ENCODE assay signal across 9 mouse cellular contexts in genomic region chr1:131523794-131524193, GRCm38 (mm10). TPM values are rescaled to one million over a fixed set of nuclear protein-coding genes. Genes with fewer than 3 reads are reported as not detected.
DNase-seq lines count a peak whose midpoint lies in the region; ATAC-seq and TF ChIP-seq lines count a peak whose summit lies in the region.
"Had no signal": no experiment of that assay in that cellular context is flagged by ENCODE, and none has a peak within 500 bp of the region (broad histone marks: within the 10 kb centered on the region; RNA-seq: fewer than 3 reads in every experiment).

No protein-coding gene starts in this region.

- dilution Hi-C loops in CH12.LX (cut with MboI; ENCODE audit: extremely low pct_ligation_motif_present, extremely low pct_unique_long_range_greater_than_20kb, low sequenced_read_pairs) = no loop called here

- no peak for TF ChIP-seq CTCF in gastrocnemius, adult 2 months (IDR thresholded peaks at IDR 0.05)
- TF ChIP-seq CTCF in CH12.LX (conservative IDR thresholded peaks at IDR 0.05 in 1 of 2, IDR thresholded peaks at IDR 0.05 in 1 of 2; ENCODE audit: low read depth in 2 of 2, low read length in 2 of 2) = no peak
- TF ChIP-seq CTCF in thymus, adult 2 months (IDR thresholded peaks at IDR 0.05; ENCODE audit: borderline replicate concordance, control insufficient read depth, extremely low read depth, insufficient read depth, low read length, poor library complexity) = no peak

- no peak for DNase-seq in gastrocnemius, adult 2 months
- DNase-seq in gastrocnemius, postnatal 25 days = no peak
- no peak for DNase-seq in CH12.LX (ENCODE audit: extremely low read depth)
- DNase-seq in liver, embryonic 13.5 days = no peak
- no peak for DNase-seq in thymus, postnatal 25 days
- no peak for DNase-seq in thymus, adult 2 months
- DNase-seq in left cerebral cortex, adult 11 months (ENCODE audit: low spot score) = no peak
- DNase-seq: thymus, postnatal 4 days had no signal

- H3K9me3 ChIP-seq in CH12.LX (replicated peaks; ENCODE audit: low read length) = no peaks in the 10 kb centered on the region
- H3K9me3 ChIP-seq in forebrain, embryonic 12.5 days = no peaks in the 10 kb centered on the region
- no peaks in the 10 kb centered on the region for H3K9me3 ChIP-seq in liver, embryonic 13.5 days (replicated peaks)

- peak overlapping the region; percentile 35; the same call in 1 of the 2 replicates for H3K27ac ChIP-seq in gastrocnemius, adult 2 months
- no peak overlapping the region for H3K27ac ChIP-seq in CH12.LX (ENCODE audit: insufficient read depth, low read depth)
- no peak overlapping the region for H3K27ac ChIP-seq in forebrain, embryonic 12.5 days
- H3K27ac ChIP-seq in liver, embryonic 13.5 days = no peak overlapping the region
- H3K27ac ChIP-seq in thymus, adult 2 months (ENCODE audit: control insufficient read depth, insufficient read depth, low read length) = no peak overlapping the region

- peaks cover 3 to 47% of the 10 kb centered on the region in 2 experiments for H3K4me1 ChIP-seq in CH12.LX (ENCODE audit: control insufficient read depth in 1 of 2, insufficient read depth in 2 of 2)
- H3K4me1 ChIP-seq in forebrain, embryonic 12.5 days = peaks cover 44% of the 10 kb centered on the region
- H3K4me1 ChIP-seq in liver, embryonic 13.5 days (replicated peaks) = peaks cover 52% of the 10 kb centered on the region
- H3K4me1 ChIP-seq in thymus, adult 2 months (replicated peaks; ENCODE audit: control insufficient read depth, insufficient read depth, low read length) = peaks cover 13% of the 10 kb centered on the region

- peak overlapping the region; percentile 56 for H3K9ac ChIP-seq in CH12.LX (ENCODE audit: insufficient read depth, low read depth)
- H3K9ac ChIP-seq in forebrain, embryonic 12.5 days = peak overlapping the region; percentile 87; the same call in 1 of the 2 replicates
- peak overlapping the region; percentile 12; the same call in 1 of the 2 replicates for H3K9ac ChIP-seq in liver, embryonic 13.5 days

- no peak for TF ChIP-seq RAD21 in CH12.LX (IDR thresholded peaks at IDR 0.05; ENCODE audit: low read depth, low read length)

- in situ Hi-C loops in CH12.LX (cut with MboI; ENCODE audit: low pct_ligation_motif_present, low pct_unique_long_range_greater_than_20kb, low sequenced_read_pairs) = no loop called here

- 53% methylated on average over 3 of the region's 3 CpGs for WGBS in forebrain, embryonic 12.5 days
- 60% methylated on average over 3 of the region's 3 CpGs for WGBS in liver, embryonic 13.5 days (ENCODE audit: insufficient replicate concordance)
- WGBS in thymus, adult 2 months = 82% methylated on average over 3 of the region's 3 CpGs

- peaks cover 0 to 7% of the 10 kb centered on the region in 2 experiments for H3K36me3 ChIP-seq in CH12.LX (replicated peaks in 1 of 2; ENCODE audit: control insufficient read depth in 1 of 2, insufficient read depth in 1 of 2, low read length in 1 of 2)
- no peaks in the 10 kb centered on the region for H3K36me3 ChIP-seq in forebrain, embryonic 12.5 days (replicated peaks)
- no peaks in the 10 kb centered on the region for H3K36me3 ChIP-seq in liver, embryonic 13.5 days
- H3K36me3 ChIP-seq in thymus, adult 2 months (ENCODE audit: control insufficient read depth, insufficient read depth, low read length) = no peaks in the 10 kb centered on the region

- peak; percentile 6; the same call in 1 of the 2 replicates for TF ChIP-seq EP300 in CH12.LX (IDR thresholded peaks at IDR 0.05; ENCODE audit: low read length)

- no peaks in the 10 kb centered on the region for H3K27me3 ChIP-seq in CH12.LX (replicated peaks)
- H3K27me3 ChIP-seq in forebrain, embryonic 12.5 days = no peaks in the 10 kb centered on the region
- no peaks in the 10 kb centered on the region for H3K27me3 ChIP-seq in liver, embryonic 13.5 days
- no peaks in the 10 kb centered on the region for H3K27me3 ChIP-seq in thymus, adult 2 months (ENCODE audit: control insufficient read depth, insufficient read depth, low read length)

- H3K4me2 ChIP-seq in CH12.LX (ENCODE audit: insufficient read depth, low read depth, poor library complexity, severe bottlenecking) = peak overlapping the region; percentile 91
- peak overlapping the region; percentile 98 for H3K4me2 ChIP-seq in forebrain, embryonic 12.5 days
- H3K4me2 ChIP-seq in liver, embryonic 13.5 days = peak overlapping the region; percentile 99

- intact Hi-C loops in gastrocnemius, adult 2 months (cut with DNase I) = loop anchor here (5.0 kb wide), 1 partner anchor 51 kb away; no protein-coding TSS in a partner anchor

- TF ChIP-seq POLR2A in CH12.LX (IDR thresholded peaks at IDR 0.05; ENCODE audit: low read depth, low read length) = no peak
- no peak for TF ChIP-seq POLR2A in thymus, adult 2 months (IDR thresholded peaks at IDR 0.05; ENCODE audit: control insufficient read depth, extremely low read depth, insufficient read depth, low read length, poor library complexity)

- ATAC-seq in forebrain, embryonic 12.5 days (ENCODE audit: low FRiP score) = no peak
- no peak for ATAC-seq in liver, embryonic 13.5 days (ENCODE audit: low read depth)

- peak overlapping the region; percentile 79 for H3K4me3 ChIP-seq in gastrocnemius, adult 2 months
- H3K4me3 ChIP-seq in CH12.LX (replicated peaks in 1 of 3; ENCODE audit: low read depth in 2 of 3, low read length in 2 of 3, poor library complexity in 1 of 3) = peak overlapping the region; percentile 68 to 90 (median 86)
- peak overlapping the region; percentile 82 for H3K4me3 ChIP-seq in forebrain, embryonic 12.5 days (replicated peaks)
- peak overlapping the region; percentile 85; the same call in 1 of the 2 replicates for H3K4me3 ChIP-seq in liver, embryonic 13.5 days (replicated peaks)
- no peak overlapping the region for H3K4me3 ChIP-seq in thymus, adult 2 months (ENCODE audit: control insufficient read depth, insufficient read depth, low read length)

- H3K79me2 ChIP-seq in CH12.LX (replicated peaks; ENCODE audit: control insufficient read depth, extremely low read depth, insufficient read depth, poor library complexity, severe bottlenecking) = peaks cover 57% of the 10 kb centered on the region

TF ChIP-seq in CH12.LX, 34 proteins besides CTCF, POLR2A, EP300 and RAD21:
- no peak for TF ChIP-seq NRF1 (IDR thresholded peaks at IDR 0.05; ENCODE audit: low read depth, low read length)
- TF ChIP-seq POLR2AphosphoS2 (IDR thresholded peaks at IDR 0.05; ENCODE audit: low read depth, low read length) = no peak
- TF ChIP-seq ZKSCAN1 (IDR thresholded peaks at IDR 0.05; ENCODE audit: borderline replicate concordance, low read depth, low read length) = no peak
- no peak for TF ChIP-seq ZMIZ1 (IDR thresholded peaks at IDR 0.05; ENCODE audit: low read depth, low read length)
- peak; percentile 16; the same call in 1 of the 2 replicates for TF ChIP-seq MAX (IDR thresholded peaks at IDR 0.05; ENCODE audit: low read length)
- TF ChIP-seq SMC3 (IDR thresholded peaks at IDR 0.05; ENCODE audit: low read depth, low read length) = no peak
- no peak for TF ChIP-seq ZC3H11A (IDR thresholded peaks at IDR 0.05; ENCODE audit: low read depth, low read length)
- TF ChIP-seq NELFE (IDR thresholded peaks at IDR 0.05; ENCODE audit: low read depth, low read length) = no peak
- TF ChIP-seq CHD2 (IDR thresholded peaks at IDR 0.05; ENCODE audit: low read length) = no peak
- TF ChIP-seq IRF4 (IDR thresholded peaks at IDR 0.05; ENCODE audit: low read depth, low read length) = no peak
- TF ChIP-seq E2F4 (IDR thresholded peaks at IDR 0.05; ENCODE audit: insufficient replicate concordance, low read depth, low read length) = no peak
- TF ChIP-seq MYC (IDR thresholded peaks at IDR 0.05; ENCODE audit: low read depth, low read length) = 0 out of 2 replicates have a peak, but pooled peaks have one; percentile 35
- TF ChIP-seq UBTF (IDR thresholded peaks at IDR 0.05; ENCODE audit: low read depth, low read length) = no peak
- no peak for TF ChIP-seq ZNF384 (IDR thresholded peaks at IDR 0.05; ENCODE audit: low read depth, low read length)
- TF ChIP-seq JUND (conservative IDR thresholded peaks at IDR 0.05; ENCODE audit: low read depth, low read length) = no peak
- TF ChIP-seq SIN3A (IDR thresholded peaks at IDR 0.05; ENCODE audit: low read length) = peak; percentile 57; the same call in 1 of the 2 replicates
- no peak for TF ChIP-seq MEF2A (IDR thresholded peaks at IDR 0.05; ENCODE audit: borderline replicate concordance, low read depth, low read length)
- peak; percentile 74 for TF ChIP-seq MXI1 (IDR thresholded peaks at IDR 0.05; ENCODE audit: low read depth, low read length)
- no peak for TF ChIP-seq RCOR1 (conservative IDR thresholded peaks at IDR 0.05; ENCODE audit: low read depth, low read length)

RNA-seq across cellular contexts. Expression of gene Srgap2, which starts 3.4 kb away (rescaled TPM):
- 10 to 100 TPM; 10.1 to 12.2 TPM for total RNA-seq in gastrocnemius, adult 2 months (2021)
- 10 to 100 TPM; 13.4 to 15.0 TPM for total RNA-seq in gastrocnemius, postnatal 25 days (2021)
- total RNA-seq in CH12.LX (2012; rRNA removed) = 19.9 and 28.1 TPM in 2 replicates
- 8.9 and 9.7 TPM in 2 replicates for total RNA-seq in CH12.LX (2014; rRNA removed)
- polyA plus RNA-seq in CH12.LX (2012; ENCODE audit: insufficient read length, low read depth) = 21.6 and 26.8 TPM in 2 replicates
- 17.1 and 22.9 TPM in 2 replicates for polyA plus RNA-seq in forebrain, embryonic 12.5 days (2016; fragmentation: Nextera tagmentation; extraction: Ambion mirVana)
- 3.7 and 4.6 TPM in 2 replicates for polyA plus RNA-seq in liver, embryonic 13.5 days (2015; fragmentation: Nextera tagmentation; extraction: Ambion mirVana)
- polyA plus RNA-seq in thymus, adult 2 months (2012; rRNA removed) = 28.3 and 37.6 TPM in 2 replicates

RNA-seq across cellular contexts. Expression of gene Fam72a, which starts 3.9 kb away (rescaled TPM):
- under 1 TPM; 0.20 to 0.31 TPM for total RNA-seq in gastrocnemius, adult 2 months (2021)
- total RNA-seq in gastrocnemius, postnatal 25 days (2021) = under 1 TPM; 0.27 to 0.33 TPM
- total RNA-seq in CH12.LX (2012; rRNA removed) (10.5 and 12.7 TPM in 2 replicates), CH12.LX (2014; rRNA removed) (18.9 and 22.4 TPM in 2 replicates)
- 19.1 and 21.7 TPM in 2 replicates for polyA plus RNA-seq in CH12.LX (2012; ENCODE audit: insufficient read length, low read depth)
- polyA plus RNA-seq in forebrain, embryonic 12.5 days (2016; fragmentation: Nextera tagmentation; extraction: Ambion mirVana) = 5.3 and 5.5 TPM in 2 replicates
- 2.9 and 3.1 TPM in 2 replicates for polyA plus RNA-seq in liver, embryonic 13.5 days (2015; fragmentation: Nextera tagmentation; extraction: Ambion mirVana)
- 1.8 and 1.9 TPM in 2 replicates for polyA plus RNA-seq in thymus, adult 2 months (2012; rRNA removed)

Comparison
In these comparisons a context has a peak if more than half of its experiments do, and no peak if none do; other contexts are left out.
1. H3K9ac ChIP-seq: peak in every context shown above with its lines; median percentile 87 in forebrain, embryonic 12.5 days; 56 in CH12.LX; 12 in liver, embryonic 13.5 days.